Mouse (Mus musculus): ENCODE data around the gene Dpf3. TPM values are rescaled to one million over a fixed set of nuclear protein-coding genes. Genes with fewer than 3 reads are reported as not detected.

The Dpf3 gene
- total and polyA plus RNA-seq, 2 experiments from 2014 or later: 5.2 to 15.3 TPM

GRCm38 (mm10) chr12:83211146-83211822, 276.2 kb downstream of the Dpf3 start:
- DNase-seq (ENCODE audit: low spot score): no peak
- Histone ChIP-seq H3K4me2 (ENCODE audit: low read depth, low read length) (no peak overlapping the region), H3K27ac (ENCODE audit: low read depth) (no peak overlapping the region), H3K4me1 (ENCODE audit: control insufficient read depth, insufficient read depth) (peaks cover 31% of the 10 kb centered on the region), H3K27me3 (ENCODE audit: control insufficient read depth, insufficient read depth, low read length) (no peaks in the 10 kb centered on the region), H3K4me3 (ENCODE audit: low read depth, low read length) (no peak overlapping the region), H3K9ac (replicated peaks; ENCODE audit: low read depth, low read length) (no peak overlapping the region), H3K9me3 (replicated peaks; ENCODE audit: control insufficient read depth, low read length) (no peaks in the 10 kb centered on the region), H3K36me3 (replicated peaks; ENCODE audit: control insufficient read depth, insufficient read depth, low read length) (no peaks in the 10 kb centered on the region)
- ATAC-seq (ENCODE audit: insufficient read depth, low read depth): no peak
- TF ChIP-seq EP300 (IDR thresholded peaks at IDR 0.05; ENCODE audit: low read depth): no peak
- TF ChIP-seq CTCF (IDR thresholded peaks at IDR 0.05; ENCODE audit: low read depth): no peak
- WGBS: 81% methylated on average over 7 of the region's 7 CpGs

- peaks cover 31% of the 10 kb centered on the region for H3K4me1 ChIP-seq (ENCODE audit: control insufficient read depth, insufficient read depth)
These were observed 276.8 kb downstream of the Dpf3 start for GRCm38 (mm10) chr12:83210735-83211134.

GRCm38 (mm10) chr12:83210294-83210693, 277.2 kb downstream of the Dpf3 start:
- Histone ChIP-seq H3K4me1 (ENCODE audit: control insufficient read depth, insufficient read depth) (peaks cover 31% of the 10 kb centered on the region), H3K4me3 (ENCODE audit: low read depth, low read length) (no peak overlapping the region), H3K9ac (replicated peaks; ENCODE audit: low read depth, low read length) (no peak overlapping the region), H3K27ac (ENCODE audit: low read depth) (no peak overlapping the region; the same call in 1 of the 2 replicates), H3K36me3 (replicated peaks; ENCODE audit: control insufficient read depth, insufficient read depth, low read length) (no peaks in the 10 kb centered on the region), H3K9me3 (replicated peaks; ENCODE audit: control insufficient read depth, low read length) (no peaks in the 10 kb centered on the region), H3K4me2 (ENCODE audit: low read depth, low read length) (no peak overlapping the region), H3K27me3 (ENCODE audit: control insufficient read depth, insufficient read depth, low read length) (no peaks in the 10 kb centered on the region)
- 61% methylated on average over 5 of the region's 5 CpGs for WGBS
- no peak for TF ChIP-seq EP300 (IDR thresholded peaks at IDR 0.05; ENCODE audit: low read depth)
- no peak for TF ChIP-seq CTCF (IDR thresholded peaks at IDR 0.05; ENCODE audit: low read depth)
- DNase-seq (ENCODE audit: low spot score) (no peak), ATAC-seq (ENCODE audit: insufficient read depth, low read depth) (no peak)

More at GRCm38 (mm10) chr12:83210735-83211134, 276.8 kb downstream of the Dpf3 start:
- H3K27ac ChIP-seq (ENCODE audit: low read depth): no peak overlapping the region
- no peak overlapping the region for H3K9ac ChIP-seq (replicated peaks; ENCODE audit: low read depth, low read length)
- no peak overlapping the region for H3K4me3 ChIP-seq (ENCODE audit: low read depth, low read length)
- DNase-seq (ENCODE audit: low spot score) (no peak), ATAC-seq (ENCODE audit: insufficient read depth, low read depth) (no peak)
- no peaks in the 10 kb centered on the region for H3K9me3 ChIP-seq (replicated peaks; ENCODE audit: control insufficient read depth, low read length)
- H3K36me3 ChIP-seq (replicated peaks; ENCODE audit: control insufficient read depth, insufficient read depth, low read length): no peaks in the 10 kb centered on the region
- TF ChIP-seq CTCF (IDR thresholded peaks at IDR 0.05; ENCODE audit: low read depth) (no peak), EP300 (IDR thresholded peaks at IDR 0.05; ENCODE audit: low read depth) (no peak)
- no peak overlapping the region for H3K4me2 ChIP-seq (ENCODE audit: low read depth, low read length)
- no peaks in the 10 kb centered on the region for H3K27me3 ChIP-seq (ENCODE audit: control insufficient read depth, insufficient read depth, low read length)
- 84% methylated on average over 3 of the region's 3 CpGs for WGBS

GRCm38 (mm10) chr12:83209461-83209860, 278.1 kb downstream of the Dpf3 start:
- H3K4me2 ChIP-seq (ENCODE audit: low read depth, low read length): no peak overlapping the region
- peak; percentile 40; the same call in 1 of the 2 replicates for ATAC-seq (ENCODE audit: insufficient read depth, low read depth)
- TF ChIP-seq CTCF (IDR thresholded peaks at IDR 0.05; ENCODE audit: low read depth): no peak
- no peak for TF ChIP-seq EP300 (IDR thresholded peaks at IDR 0.05; ENCODE audit: low read depth)
- peaks cover 29% of the 10 kb centered on the region for H3K4me1 ChIP-seq (ENCODE audit: control insufficient read depth, insufficient read depth)
- H3K9ac ChIP-seq (replicated peaks; ENCODE audit: low read depth, low read length): no peak overlapping the region
- no peaks in the 10 kb centered on the region for H3K36me3 ChIP-seq (replicated peaks; ENCODE audit: control insufficient read depth, insufficient read depth, low read length)
- no peak for DNase-seq (ENCODE audit: low spot score)
- no peaks in the 10 kb centered on the region for H3K9me3 ChIP-seq (replicated peaks; ENCODE audit: control insufficient read depth, low read length)
- no peak overlapping the region for H3K4me3 ChIP-seq (ENCODE audit: low read depth, low read length)
- peak overlapping the region; percentile 35 for H3K27ac ChIP-seq (ENCODE audit: low read depth)
- WGBS: 15% methylated on average over 6 of the region's 6 CpGs
- no peaks in the 10 kb centered on the region for H3K27me3 ChIP-seq (ENCODE audit: control insufficient read depth, insufficient read depth, low read length)

GRCm38 (mm10) chr12:83208841-83209240, 278.7 kb downstream of the Dpf3 start:
- Histone ChIP-seq H3K4me3 (ENCODE audit: low read depth, low read length) (no peak overlapping the region), H3K9ac (replicated peaks; ENCODE audit: low read depth, low read length) (no peak overlapping the region), H3K27me3 (ENCODE audit: control insufficient read depth, insufficient read depth, low read length) (no peaks in the 10 kb centered on the region), H3K4me2 (ENCODE audit: low read depth, low read length) (no peak overlapping the region), H3K27ac (ENCODE audit: low read depth) (no peak overlapping the region), H3K4me1 (ENCODE audit: control insufficient read depth, insufficient read depth) (peaks cover 24% of the 10 kb centered on the region), H3K9me3 (replicated peaks; ENCODE audit: control insufficient read depth, low read length) (no peaks in the 10 kb centered on the region), H3K36me3 (replicated peaks; ENCODE audit: control insufficient read depth, insufficient read depth, low read length) (no peaks in the 10 kb centered on the region)
- TF ChIP-seq EP300 (IDR thresholded peaks at IDR 0.05; ENCODE audit: low read depth) (no peak), CTCF (IDR thresholded peaks at IDR 0.05; ENCODE audit: low read depth) (no peak)
- ATAC-seq (ENCODE audit: insufficient read depth, low read depth): no peak
- WGBS: 59% methylated on average over 6 of the region's 6 CpGs
- no peak for DNase-seq (ENCODE audit: low spot score)

GRCm38 (mm10) chr12:83208011-83208410, 279.5 kb downstream of the Dpf3 start:
- H3K9ac ChIP-seq (replicated peaks; ENCODE audit: low read depth, low read length): no peak overlapping the region
- no peak for TF ChIP-seq EP300 (IDR thresholded peaks at IDR 0.05; ENCODE audit: low read depth)
- TF ChIP-seq CTCF (IDR thresholded peaks at IDR 0.05; ENCODE audit: low read depth): no peak
- no peak overlapping the region for H3K4me3 ChIP-seq (ENCODE audit: low read depth, low read length)
- H3K9me3 ChIP-seq (replicated peaks; ENCODE audit: control insufficient read depth, low read length): no peaks in the 10 kb centered on the region
- no peak overlapping the region for H3K4me2 ChIP-seq (ENCODE audit: low read depth, low read length)
- H3K36me3 ChIP-seq (replicated peaks; ENCODE audit: control insufficient read depth, insufficient read depth, low read length): no peaks in the 10 kb centered on the region
- WGBS: 54% methylated on average over 8 of the region's 8 CpGs
- H3K4me1 ChIP-seq (ENCODE audit: control insufficient read depth, insufficient read depth): peaks cover 24% of the 10 kb centered on the region
- no peak for DNase-seq (ENCODE audit: low spot score)
- no peaks in the 10 kb centered on the region for H3K27me3 ChIP-seq (ENCODE audit: control insufficient read depth, insufficient read depth, low read length)
- no peak for ATAC-seq (ENCODE audit: insufficient read depth, low read depth)
- no peak overlapping the region for H3K27ac ChIP-seq (ENCODE audit: low read depth)
